Mouse (Mus musculus): ENCODE measurements around the gene Olfr1371.

DNA sequence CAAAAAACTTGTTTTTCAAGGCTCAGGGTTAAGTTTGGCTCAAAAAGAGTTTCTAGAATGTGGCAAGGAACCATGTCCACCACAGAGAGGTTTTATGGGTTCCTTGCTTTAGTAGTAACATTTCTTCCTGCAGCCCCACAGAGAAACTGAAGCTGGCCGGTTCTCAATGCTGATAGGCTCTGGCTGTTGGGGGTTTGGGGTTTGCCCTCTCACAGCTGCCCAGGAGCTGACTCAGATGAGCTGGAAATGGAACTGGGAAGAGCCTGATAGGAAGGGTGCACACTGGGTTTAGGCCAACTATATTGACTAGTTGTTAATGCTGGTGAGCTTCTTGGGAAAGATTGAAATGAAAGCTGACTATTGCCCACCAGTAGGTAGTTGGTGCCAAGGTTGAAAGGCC lies 38.9 kb upstream of the Olfr1371 start:
- TF ChIP-seq ZNF384 (IDR thresholded peaks at IDR 0.05; ENCODE audit: low read depth, low read length): no peak
- TF ChIP-seq CHD2 (IDR thresholded peaks at IDR 0.05; ENCODE audit: low read depth, low read length): no peak
